Mouse (Mus musculus): ENCODE data around the gene Zic3.

Zic3 gene

DNA sequence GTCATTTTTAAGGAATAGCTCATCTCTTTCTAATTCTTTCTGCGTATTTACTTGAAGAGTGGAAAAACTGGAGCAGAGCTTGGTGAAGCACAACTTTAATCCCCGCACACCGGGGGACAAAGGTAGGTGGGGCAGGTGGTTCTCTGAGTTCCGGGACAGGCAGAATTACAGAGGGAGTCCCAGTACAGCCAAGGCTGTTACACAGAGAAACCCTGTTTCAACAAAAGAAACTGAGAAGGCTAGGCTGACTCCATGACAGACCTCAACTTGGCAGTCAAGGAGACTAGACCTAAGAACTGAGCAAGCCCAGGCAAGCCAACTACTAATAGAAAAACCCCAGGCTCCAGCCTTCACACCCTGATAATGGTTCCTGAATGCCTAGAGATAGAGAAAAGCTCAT, 20.0 kb downstream of the Zic3 start:
- no peak for DNase-seq (ENCODE audit: low read depth)
